In genomic region chr10:68334054-68334453, GRCm38 (mm10) we compare ENCODE assay signal across 21 mouse cellular contexts. TPM values are rescaled to one million over a fixed set of nuclear protein-coding genes. Genes with fewer than 3 reads are reported as not detected.
DNase-seq lines count a peak whose midpoint lies in the region; TF ChIP-seq lines count a peak whose summit lies in the region.
"Had no signal": no experiment of that assay in that cellular context is flagged by ENCODE, and none has a peak within 500 bp of the region (broad histone marks: within the 10 kb centered on the region; RNA-seq: fewer than 3 reads in every experiment).

No protein-coding gene starts in this region.

- H3K27ac ChIP-seq in layer of hippocampus, adult 2 months, result peak overlapping the region; percentile 37; the same call in 1 of the 2 replicates
- H3K27ac ChIP-seq: embryonic facial prominence, embryonic 13.5 days; embryonic facial prominence, embryonic 15.5 days; forebrain, embryonic 10.5 days; forebrain, embryonic 12.5 days had no signal

- no peak for DNase-seq in layer of hippocampus, adult 2 months (ENCODE audit: low spot score in 2 of 2)
- no peak for DNase-seq in layer of hippocampus, postnatal 36 days
- peak; percentile 15 for DNase-seq in brain, adult 2 months (ENCODE audit: low read depth, low spot score)
- DNase-seq in brain, embryonic 18.5 days (ENCODE audit: low read depth, low spot score), result peak; percentile 30
- no peak for DNase-seq in gastrocnemius, postnatal 10 days
- DNase-seq: adrenal gland, adult 2 months; adrenal gland, postnatal 10 days; adrenal gland, postnatal 25 days; cerebellum, adult 11 months; cerebellum, adult 18-20 months; cerebellum, adult 8-10 months; cerebellum, adult 9-11 months; cerebellum, postnatal 14 days; cerebellum, postnatal 36 days; embryo, embryonic 11 days had no signal

- TF ChIP-seq CTCF in layer of hippocampus, adult 2 months (conservative IDR thresholded peaks at IDR 0.05), result no peak

- no peak overlapping the region for H3K4me3 ChIP-seq in layer of hippocampus, adult 2 months
- H3K4me3 ChIP-seq: embryonic facial prominence, embryonic 13.5 days; embryonic facial prominence, embryonic 15.5 days; erythroblast, embryonic 14.5 days; forebrain, embryonic 10.5 days; forebrain, embryonic 12.5 days had no signal

RNA-seq across cellular contexts. Expression of gene Arid5b, which starts 55.5 kb away (rescaled TPM):
- total RNA-seq in layer of hippocampus, adult 2 months (2021), result 10 to 100 TPM; 25.5 to 27.2 TPM
- 10 to 100 TPM; 24.0 to 27.5 TPM for total RNA-seq in layer of hippocampus, postnatal 36 days (2021)
- 10 to 100 TPM; 24.8 to 30.5 TPM for total RNA-seq in gastrocnemius, postnatal 10 days (2021)
- total RNA-seq: MEL had no signal

Comparison
In these comparisons a context has a peak if more than half of its experiments do, and no peak if none do; other contexts are left out.
1. DNase-seq: peak in brain, adult 2 months (single experiment) and brain, embryonic 18.5 days (single experiment); none in layer of hippocampus, adult 2 months (0 of 2), layer of hippocampus, postnatal 36 days (0 of 2) and gastrocnemius, postnatal 10 days (single experiment).